Mouse (Mus musculus): Measurements from ENCODE around the gene Xpr1. TPM values are rescaled to one million over a fixed set of nuclear protein-coding genes. Genes with fewer than 3 reads are reported as not detected.
A peak's percentile ranks its signal among the peaks of the same experiment; 100 is the strongest.

The Xpr1 gene
- 5.3 and 6.4 TPM in 2 replicates for polyA plus RNA-seq (2014; fragmentation: Nextera tagmentation; extraction: Ambion mirVana)

DNA sequence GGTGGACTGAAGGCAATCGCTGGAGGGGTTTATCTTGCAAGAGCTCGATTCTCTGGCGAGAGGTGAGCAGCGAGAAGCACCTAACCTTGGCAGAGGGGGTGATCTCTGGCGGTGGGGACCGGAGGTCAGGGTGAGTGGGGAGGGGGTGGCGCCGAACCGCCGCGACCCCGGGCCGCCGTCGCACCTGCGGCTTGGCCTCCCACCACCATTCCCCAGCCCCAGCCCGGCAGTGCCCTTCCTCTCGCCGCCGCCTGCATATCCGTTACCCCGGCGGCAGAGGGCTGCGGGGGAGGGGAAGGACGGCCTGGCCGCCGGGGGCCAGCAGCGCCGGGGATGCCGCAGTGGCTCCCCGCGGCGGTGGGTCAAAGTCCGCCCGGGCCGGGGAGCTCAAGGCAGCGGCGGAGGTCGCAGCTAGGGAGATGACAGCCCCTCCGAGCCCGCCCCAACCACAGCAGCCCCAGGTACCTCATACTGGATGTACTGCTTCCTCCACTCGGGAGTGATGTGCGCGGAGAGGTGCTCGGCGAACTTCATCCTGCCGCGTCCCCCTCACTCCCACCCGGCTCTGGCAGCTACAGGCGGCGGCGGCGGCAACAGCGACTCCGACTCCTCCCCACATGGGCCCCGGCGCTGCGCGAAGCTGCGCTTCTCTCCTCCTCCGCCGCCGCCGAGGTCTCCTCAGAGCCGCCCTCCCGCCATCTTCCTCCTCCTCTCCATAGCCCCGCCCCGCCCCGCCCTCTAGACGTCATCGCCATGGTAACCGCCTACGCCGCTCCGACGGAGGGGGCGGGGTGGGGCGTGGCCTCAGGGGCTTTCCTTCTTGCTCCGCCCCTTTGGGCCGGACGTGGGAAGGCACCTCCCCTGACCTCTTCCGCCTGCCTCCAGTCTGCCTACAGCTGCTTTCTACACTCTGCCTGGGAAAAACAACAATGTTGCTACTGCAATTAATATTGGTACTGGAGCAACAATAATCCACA is at the start of gene Xpr1:
Gene Xpr1, minus strand, starts transcription at position 715 of the 977 bp plus-strand sequence.
- Histone ChIP-seq H3K9me3 (replicated peaks; ENCODE audit: control insufficient read depth, low read length) (no peaks in the 10 kb centered on the region), H3K27me3 (ENCODE audit: control insufficient read depth, insufficient read depth, low read length) (no peaks in the 10 kb centered on the region), H3K27ac (replicated peaks; ENCODE audit: low read depth, low read length) (peak within 1 kb of the TSS; percentile 77), H3K4me2 (ENCODE audit: low read depth, low read length) (peak within 1 kb of the TSS; percentile 78), H3K4me1 (ENCODE audit: control insufficient read depth, insufficient read depth, low read length) (no peaks in the 10 kb centered on the region), H3K9ac (replicated peaks; ENCODE audit: low read length) (peak within 1 kb of the TSS; percentile 70), H3K36me3 (replicated peaks; ENCODE audit: control insufficient read depth, insufficient read depth, low read depth, low read length) (no peaks in the 10 kb centered on the region), H3K4me3 (ENCODE audit: low read depth, low read length) (peak within 1 kb of the TSS; percentile 78)
- DNase-seq (ENCODE audit: low spot score) (peak; percentile 97), ATAC-seq (replicated peaks; ENCODE audit: insufficient number of reproducible peaks, low FRiP score, low TSS enrichment, low read depth) (peak; percentile 91)
- WGBS, result 1% methylated on average over 67 of the region's 82 CpGs

DNA sequence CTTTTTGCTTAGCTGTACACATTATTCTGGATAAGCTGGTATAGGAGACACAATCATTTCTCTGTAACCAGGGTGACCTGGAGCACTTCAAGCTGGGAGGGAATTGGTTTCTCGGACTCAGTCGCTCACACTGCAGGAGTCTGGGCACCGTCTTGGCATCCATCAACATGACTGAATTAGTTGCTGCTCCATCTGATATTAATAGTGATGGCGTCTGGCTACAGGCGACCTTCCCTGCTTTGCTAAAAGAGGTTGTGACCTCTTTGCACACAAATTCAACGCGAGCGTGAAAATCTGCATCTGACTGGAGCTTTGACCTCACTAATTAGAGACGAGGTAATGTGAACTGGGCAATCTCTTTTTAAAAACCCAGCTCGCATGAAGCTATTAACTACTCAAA is 46.2 kb upstream of the Xpr1 start:
- Histone ChIP-seq H3K4me3 (ENCODE audit: low read depth, low read length) (no peak overlapping the region), H3K4me2 (ENCODE audit: low read depth, low read length) (no peak overlapping the region), H3K9me3 (replicated peaks; ENCODE audit: control insufficient read depth, low read length) (no peaks in the 10 kb centered on the region), H3K27me3 (ENCODE audit: control insufficient read depth, insufficient read depth, low read length) (no peaks in the 10 kb centered on the region), H3K27ac (replicated peaks; ENCODE audit: low read depth, low read length) (no peak overlapping the region), H3K4me1 (ENCODE audit: control insufficient read depth, insufficient read depth, low read length) (no peaks in the 10 kb centered on the region), H3K9ac (replicated peaks; ENCODE audit: low read length) (no peak overlapping the region), H3K36me3 (replicated peaks; ENCODE audit: control insufficient read depth, insufficient read depth, low read depth, low read length) (no peaks in the 10 kb centered on the region)
- 17% methylated on average over 10 of the region's 10 CpGs for WGBS
- DNase-seq (ENCODE audit: low spot score) (no peak), ATAC-seq (replicated peaks; ENCODE audit: insufficient number of reproducible peaks, low FRiP score, low TSS enrichment, low read depth) (no peak)

DNA sequence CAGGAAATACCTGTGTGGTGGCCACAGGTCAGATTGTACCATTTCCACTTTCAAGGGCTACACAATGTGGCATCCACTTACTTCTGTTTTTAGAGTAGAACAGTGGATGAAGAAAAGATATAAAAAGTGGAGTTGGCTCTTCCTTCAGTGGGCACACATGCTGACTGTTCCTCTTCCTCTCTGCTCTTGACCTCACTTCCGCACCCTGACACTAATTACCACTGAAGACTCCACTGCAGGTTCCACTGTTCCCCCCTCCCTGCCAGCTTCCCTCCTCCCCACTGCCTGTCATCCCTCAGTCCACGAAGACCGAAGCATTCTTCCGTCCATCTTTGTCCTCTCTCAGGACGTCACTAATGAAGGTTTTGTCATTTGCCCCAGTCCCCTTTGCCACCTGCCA is 45.4 kb upstream of the Xpr1 start:
- Histone ChIP-seq H3K27me3 (ENCODE audit: control insufficient read depth, insufficient read depth, low read length) (no peaks in the 10 kb centered on the region), H3K36me3 (replicated peaks; ENCODE audit: control insufficient read depth, insufficient read depth, low read depth, low read length) (no peaks in the 10 kb centered on the region), H3K27ac (replicated peaks; ENCODE audit: low read depth, low read length) (no peak overlapping the region), H3K4me1 (ENCODE audit: control insufficient read depth, insufficient read depth, low read length) (no peaks in the 10 kb centered on the region), H3K4me3 (ENCODE audit: low read depth, low read length) (no peak overlapping the region), H3K9me3 (replicated peaks; ENCODE audit: control insufficient read depth, low read length) (no peaks in the 10 kb centered on the region), H3K4me2 (ENCODE audit: low read depth, low read length) (no peak overlapping the region), H3K9ac (replicated peaks; ENCODE audit: low read length) (no peak overlapping the region)
- no peak for ATAC-seq (replicated peaks; ENCODE audit: insufficient number of reproducible peaks, low FRiP score, low TSS enrichment, low read depth)
- DNase-seq (ENCODE audit: low spot score), result no peak
- 68% methylated on average over 5 of the region's 5 CpGs for WGBS

GRCm38 (mm10) chr1:155457532-155457931 is 40.3 kb upstream of the Xpr1 start:
- H3K4me3 ChIP-seq (ENCODE audit: low read depth, low read length), result no peak overlapping the region
- 84% methylated on average over 7 of the region's 7 CpGs for WGBS
- no peak overlapping the region for H3K4me2 ChIP-seq (ENCODE audit: low read depth, low read length)
- no peak for ATAC-seq (replicated peaks; ENCODE audit: insufficient number of reproducible peaks, low FRiP score, low TSS enrichment, low read depth)
- no peak overlapping the region for H3K9ac ChIP-seq (replicated peaks; ENCODE audit: low read length)
- no peak for DNase-seq (ENCODE audit: low spot score)
- no peaks in the 10 kb centered on the region for H3K4me1 ChIP-seq (ENCODE audit: control insufficient read depth, insufficient read depth, low read length)
- H3K27ac ChIP-seq (replicated peaks; ENCODE audit: low read depth, low read length), result no peak overlapping the region
- no peaks in the 10 kb centered on the region for H3K27me3 ChIP-seq (ENCODE audit: control insufficient read depth, insufficient read depth, low read length)
- H3K9me3 ChIP-seq (replicated peaks; ENCODE audit: control insufficient read depth, low read length), result no peaks in the 10 kb centered on the region
- H3K36me3 ChIP-seq (replicated peaks; ENCODE audit: control insufficient read depth, insufficient read depth, low read depth, low read length), result no peaks in the 10 kb centered on the region

- no peak for ATAC-seq (replicated peaks; ENCODE audit: insufficient number of reproducible peaks, low FRiP score, low TSS enrichment, low read depth)
- H3K27me3 ChIP-seq (ENCODE audit: control insufficient read depth, insufficient read depth, low read length), result no peaks in the 10 kb centered on the region
- 79% methylated on average over 8 of the region's 8 CpGs for WGBS
- H3K4me2 ChIP-seq (ENCODE audit: low read depth, low read length), result no peak overlapping the region
- H3K36me3 ChIP-seq (replicated peaks; ENCODE audit: control insufficient read depth, insufficient read depth, low read depth, low read length), result no peaks in the 10 kb centered on the region
- H3K4me3 ChIP-seq (ENCODE audit: low read depth, low read length), result no peak overlapping the region
- no peak for DNase-seq (ENCODE audit: low spot score)
- no peaks in the 10 kb centered on the region for H3K4me1 ChIP-seq (ENCODE audit: control insufficient read depth, insufficient read depth, low read length)
- H3K9ac ChIP-seq (replicated peaks; ENCODE audit: low read length), result no peak overlapping the region
- H3K27ac ChIP-seq (replicated peaks; ENCODE audit: low read depth, low read length), result no peak overlapping the region
- H3K9me3 ChIP-seq (replicated peaks; ENCODE audit: control insufficient read depth, low read length), result no peaks in the 10 kb centered on the region
Measured at GRCm38 (mm10) chr1:155453180-155453579, 36.0 kb upstream of the Xpr1 start.

DNA sequence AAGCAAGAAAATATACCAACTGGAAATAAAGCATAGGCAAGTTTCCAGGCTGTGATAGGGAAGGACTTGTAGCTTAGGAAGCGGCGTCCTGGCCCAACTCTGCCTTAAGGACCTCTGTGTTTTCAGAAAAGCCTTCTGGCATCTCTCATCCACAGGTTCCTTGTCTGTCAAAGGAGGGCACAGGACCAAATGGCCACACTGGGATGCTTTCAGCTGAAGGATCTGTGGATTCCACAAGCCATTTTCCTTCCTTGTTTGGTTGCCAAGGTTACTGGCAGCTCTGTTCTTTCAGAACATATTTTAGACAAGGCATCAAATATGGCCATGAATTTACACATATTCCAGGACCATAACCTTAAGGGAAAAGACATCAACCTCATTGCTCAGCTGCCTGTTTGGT is 31.7 kb upstream of the Xpr1 start:
- Histone ChIP-seq H3K27me3 (ENCODE audit: control insufficient read depth, insufficient read depth, low read length) (no peaks in the 10 kb centered on the region), H3K9me3 (replicated peaks; ENCODE audit: control insufficient read depth, low read length) (no peaks in the 10 kb centered on the region), H3K4me3 (ENCODE audit: low read depth, low read length) (no peak overlapping the region), H3K4me1 (ENCODE audit: control insufficient read depth, insufficient read depth, low read length) (no peaks in the 10 kb centered on the region), H3K36me3 (replicated peaks; ENCODE audit: control insufficient read depth, insufficient read depth, low read depth, low read length) (no peaks in the 10 kb centered on the region), H3K4me2 (ENCODE audit: low read depth, low read length) (no peak overlapping the region), H3K27ac (replicated peaks; ENCODE audit: low read depth, low read length) (no peak overlapping the region), H3K9ac (replicated peaks; ENCODE audit: low read length) (no peak overlapping the region)
- no peak for ATAC-seq (replicated peaks; ENCODE audit: insufficient number of reproducible peaks, low FRiP score, low TSS enrichment, low read depth)
- no peak for DNase-seq (ENCODE audit: low spot score)
- 81% methylated on average over 2 of the region's 2 CpGs for WGBS

- Histone ChIP-seq H3K9me3 (replicated peaks; ENCODE audit: control insufficient read depth, low read length) (no peaks in the 10 kb centered on the region), H3K4me2 (ENCODE audit: low read depth, low read length) (no peak overlapping the region), H3K27ac (replicated peaks; ENCODE audit: low read depth, low read length) (no peak overlapping the region), H3K4me1 (ENCODE audit: control insufficient read depth, insufficient read depth, low read length) (no peaks in the 10 kb centered on the region), H3K27me3 (ENCODE audit: control insufficient read depth, insufficient read depth, low read length) (no peaks in the 10 kb centered on the region), H3K4me3 (ENCODE audit: low read depth, low read length) (no peak overlapping the region), H3K36me3 (replicated peaks; ENCODE audit: control insufficient read depth, insufficient read depth, low read depth, low read length) (no peaks in the 10 kb centered on the region), H3K9ac (replicated peaks; ENCODE audit: low read length) (no peak overlapping the region)
- 78% methylated on average over 6 of the region's 6 CpGs for WGBS
- DNase-seq (ENCODE audit: low spot score) (no peak), ATAC-seq (replicated peaks; ENCODE audit: insufficient number of reproducible peaks, low FRiP score, low TSS enrichment, low read depth) (no peak)
Measured at GRCm38 (mm10) chr1:155447277-155447676, 30.1 kb upstream of the Xpr1 start.

DNA sequence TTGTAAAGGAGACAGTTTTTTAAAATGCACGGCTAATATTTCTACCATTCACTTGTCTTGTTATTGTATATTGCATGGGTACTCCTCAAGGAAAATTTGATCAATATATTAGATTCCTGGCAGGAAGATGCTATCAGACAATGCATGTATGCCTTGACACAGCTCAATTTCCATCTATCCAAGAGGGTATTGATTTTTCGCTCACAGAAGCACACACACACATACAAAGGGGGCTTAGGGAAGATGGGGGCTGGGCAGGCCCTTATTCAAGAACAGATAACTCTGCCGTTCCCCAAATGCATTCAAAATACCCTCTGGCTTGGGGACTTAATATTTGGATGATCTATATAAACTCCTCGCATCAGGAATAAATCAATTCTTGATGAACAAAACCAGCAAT is 25.9 kb upstream of the Xpr1 start:
- Histone ChIP-seq H3K27ac (replicated peaks; ENCODE audit: low read depth, low read length) (no peak overlapping the region), H3K36me3 (replicated peaks; ENCODE audit: control insufficient read depth, insufficient read depth, low read depth, low read length) (no peaks in the 10 kb centered on the region), H3K9ac (replicated peaks; ENCODE audit: low read length) (no peak overlapping the region), H3K4me1 (ENCODE audit: control insufficient read depth, insufficient read depth, low read length) (no peaks in the 10 kb centered on the region), H3K4me3 (ENCODE audit: low read depth, low read length) (no peak overlapping the region), H3K27me3 (ENCODE audit: control insufficient read depth, insufficient read depth, low read length) (no peaks in the 10 kb centered on the region), H3K9me3 (replicated peaks; ENCODE audit: control insufficient read depth, low read length) (no peaks in the 10 kb centered on the region), H3K4me2 (ENCODE audit: low read depth, low read length) (no peak overlapping the region)
- 78% methylated on average over 4 of the region's 4 CpGs for WGBS
- DNase-seq (ENCODE audit: low spot score) (no peak), ATAC-seq (replicated peaks; ENCODE audit: insufficient number of reproducible peaks, low FRiP score, low TSS enrichment, low read depth) (no peak)

Measured in embryonic facial prominence, embryonic 11.5 days (tissue).